Mouse (Mus musculus) kidney, postnatal 0 days (tissue): ENCODE data around the gene Pdss2. TPM values are rescaled to one million over a fixed set of nuclear protein-coding genes. Genes with fewer than 3 reads are reported as not detected.

Source experiments
- ATAC-seq: fragments of 200-750 bp; cut with Nextera tagmentation; replicated peaks from 2 replicates; pipeline ENCODE4 v1.8.0; 2017; ENCODE audit warnings: low read depth, moderate number of reproducible peaks, moderate TSS enrichment, moderate library complexity; ENCODE audit not compliant: low FRiP score
- DNase-seq: peaks from one replicate; pipeline ENCODE4 v3.0.0-alpha.2; 2016; ENCODE audit warnings: low spot score
- H3K27ac ChIP-seq: fragments of 300-500 bp; sonication (generic); 2 replicates; pipeline ENCODE4 v1.5.1; 2014; ENCODE audit warnings: mild to moderate bottlenecking
- H3K27me3 ChIP-seq: fragments of 300-500 bp; sonication (generic); 2 replicates; pipeline ENCODE4 v1.6.1; 2014; ENCODE audit warnings: low read length, mixed read lengths; ENCODE audit not compliant: insufficient read depth
- H3K36me3 ChIP-seq: fragments of 300-500 bp; sonication (generic); 2 replicates; pipeline ENCODE4 v1.6.1; 2014; ENCODE audit warnings: low read length, mixed read lengths; ENCODE audit not compliant: insufficient read depth
- H3K4me1 ChIP-seq: fragments of 300-500 bp; sonication (generic); replicated peaks from 2 replicates; pipeline ENCODE4 v1.6.1; 2014; ENCODE audit warnings: antibody characterized with exemption, low read length, mixed read lengths; ENCODE audit not compliant: insufficient read depth
- H3K4me2 ChIP-seq: fragments of 300-500 bp; sonication (generic); 2 replicates; pipeline ENCODE4 v1.6.1; 2014; ENCODE audit warnings: mild to moderate bottlenecking, low read length, moderate library complexity, mixed read lengths
- H3K4me3 ChIP-seq: fragments of 300-500 bp; sonication (generic); replicated peaks from 2 replicates; pipeline ENCODE4 v1.5.1; 2014; ENCODE audit warnings: low read depth, low read length
- H3K9ac ChIP-seq: fragments of 300-500 bp; sonication (generic); 2 replicates; pipeline ENCODE4 v1.6.1; 2014; ENCODE audit warnings: low read depth, low read length
- H3K9me3 ChIP-seq: fragments of 300-500 bp; sonication (generic); replicated peaks from 2 replicates; pipeline ENCODE4 v1.6.1; 2016; ENCODE audit warnings: low read length, inconsistent platforms, mixed read lengths
- CTCF ChIP-seq: IDR thresholded peaks from 2 replicates; pipeline ENCODE4 v1.5.1; 2016; ENCODE audit warnings: antibody characterized with exemption, low read depth, mild to moderate bottlenecking, moderate library complexity
- WGBS: fragments of 180-500 bp; shearing (Covaris S2); extraction: QIAGEN DNeasy Blood & Tissue Kit; methylation state at CpG from one replicate; pipeline ENCODE4 v1.1.7; 2014; 5-methylcytosine and 5-hydroxymethylcytosine counted together
- polyA plus RNA-seq: library from polyadenylated mRNA; unstranded; fragments of >200 nt; fragmentation: Nextera tagmentation; extraction: Ambion mirVana; gene quantifications from 2 replicates; pipeline ENCODE4 v1.2.1, GENCODE M21; 2015

The Pdss2 gene
- 13.7 and 15.6 TPM in 2 replicates for polyA plus RNA-seq

GRCm38 (mm10) chr10:43220910-43221625 is at the start of gene Pdss2:
Gene Pdss2 (plus strand): TSS chr10:43221486.
- ATAC-seq (peak; percentile 98), DNase-seq (peak; percentile 99)
- Histone ChIP-seq H3K9ac (peak within 1 kb of the TSS; percentile 94), H3K27ac (peak within 1 kb of the TSS; percentile 95), H3K4me3 (peak within 1 kb of the TSS; percentile 92), H3K27me3 (no peaks in the 10 kb centered on the region), H3K36me3 (no peaks in the 10 kb centered on the region), H3K4me1 (0 out of 2 replicates have a peak, but pooled peaks cover 2% of the 10 kb centered on the region), H3K9me3 (no peaks in the 10 kb centered on the region), H3K4me2 (peak within 1 kb of the TSS; percentile 96)
- WGBS, result under 1% methylated on average over 50 of the region's 50 CpGs
- TF ChIP-seq CTCF, result peak; percentile 48

GRCm38 (mm10) chr10:43172066-43172465 is 49.2 kb upstream of the Pdss2 start:
- WGBS, result 7% methylated on average over 7 of the region's 7 CpGs
- Histone ChIP-seq H3K4me1 (no peaks in the 10 kb centered on the region), H3K9ac (no peak overlapping the region), H3K27ac (no peak overlapping the region), H3K36me3 (no peaks in the 10 kb centered on the region), H3K27me3 (peaks cover 15% of the 10 kb centered on the region; the same call in 1 of the 2 replicates), H3K9me3 (no peaks in the 10 kb centered on the region), H3K4me2 (peak overlapping the region; percentile 98; the same call in 1 of the 2 replicates), H3K4me3 (peak overlapping the region; percentile 82; the same call in 1 of the 2 replicates)
- TF ChIP-seq CTCF, result no peak
- DNase-seq (peak; percentile 40), ATAC-seq (no peak)

- H3K36me3 ChIP-seq, result no peaks in the 10 kb centered on the region
- ATAC-seq, result no peak
- peaks cover 15% of the 10 kb centered on the region; the same call in 1 of the 2 replicates for H3K27me3 ChIP-seq
- peak; percentile 37 for DNase-seq
- H3K4me2 ChIP-seq, result peak overlapping the region; percentile 98
- H3K9ac ChIP-seq, result no peak overlapping the region
- H3K9me3 ChIP-seq, result no peaks in the 10 kb centered on the region
- H3K4me1 ChIP-seq, result no peaks in the 10 kb centered on the region
- WGBS, result 7% methylated on average over 8 of the region's 8 CpGs
- no peak for TF ChIP-seq CTCF
- H3K4me3 ChIP-seq, result peak overlapping the region; percentile 82
- no peak overlapping the region for H3K27ac ChIP-seq
Observed at GRCm38 (mm10) chr10:43172554-43172953, 48.7 kb upstream of the Pdss2 start.

GRCm38 (mm10) chr10:43173141-43173827 is 48.0 kb upstream of the Pdss2 start:
- Histone ChIP-seq H3K9me3 (no peaks in the 10 kb centered on the region), H3K4me1 (no peaks in the 10 kb centered on the region), H3K27me3 (peaks cover 15% of the 10 kb centered on the region), H3K4me2 (peak overlapping the region; percentile 98), H3K9ac (peak overlapping the region; percentile 69; the same call in 1 of the 2 replicates), H3K36me3 (no peaks in the 10 kb centered on the region), H3K27ac (no peak overlapping the region), H3K4me3 (peak overlapping the region; percentile 82)
- peak; percentile 62 for ATAC-seq
- WGBS, result under 1% methylated on average over 53 of the region's 53 CpGs
- DNase-seq, result peak; percentile 78
- TF ChIP-seq CTCF, result 0 out of 2 replicates have a peak, but pooled peaks have one; percentile 5

- H3K4me2 ChIP-seq, result peak overlapping the region; percentile 98
- DNase-seq, result peak; percentile 36
- peak overlapping the region; percentile 25; the same call in 1 of the 2 replicates for H3K27ac ChIP-seq
- no peaks in the 10 kb centered on the region for H3K36me3 ChIP-seq
- WGBS, result 0% methylated on average over 26 of the region's 38 CpGs
- no peak for TF ChIP-seq CTCF
- ATAC-seq, result peak; percentile 30; the same call in 1 of the 2 replicates
- no peaks in the 10 kb centered on the region for H3K9me3 ChIP-seq
- no peaks in the 10 kb centered on the region for H3K4me1 ChIP-seq
- H3K4me3 ChIP-seq, result peak overlapping the region; percentile 82
- peak overlapping the region; percentile 69 for H3K9ac ChIP-seq
- peaks cover 15% of the 10 kb centered on the region for H3K27me3 ChIP-seq
Observed at GRCm38 (mm10) chr10:43173828-43174325, 47.4 kb upstream of the Pdss2 start.
